Mouse (Mus musculus) kidney, embryonic 14.5 days (tissue): ENCODE measurements around the gene Micu1. TPM values are rescaled to one million over a fixed set of nuclear protein-coding genes. Genes with fewer than 3 reads are reported as not detected.

Source experiments
- ATAC-seq: fragments of 200-750 bp; cut with Nextera tagmentation; 2 replicates; pipeline ENCODE4 v1.8.0; 2017; ENCODE audit warnings: moderate number of reproducible peaks, mild to moderate bottlenecking, moderate TSS enrichment, moderate library complexity; ENCODE audit not compliant: low FRiP score, low TSS enrichment
- H3K27ac ChIP-seq: fragments of 300-500 bp; sonication (generic); 2 replicates; pipeline ENCODE4 v1.5.1; 2014; ENCODE audit warnings: low read depth, mild to moderate bottlenecking, low read length, moderate library complexity, mixed read lengths
- H3K27me3 ChIP-seq: fragments of 300-500 bp; sonication (generic); 2 replicates; pipeline ENCODE4 v1.6.1; 2014; ENCODE audit warnings: mild to moderate bottlenecking, low read length; ENCODE audit not compliant: control insufficient read depth, insufficient read depth
- H3K36me3 ChIP-seq: fragments of 300-500 bp; sonication (generic); 2 replicates; pipeline ENCODE4 v1.6.1; 2014; ENCODE audit warnings: low read length, mixed read lengths; ENCODE audit not compliant: control insufficient read depth, insufficient read depth
- H3K4me1 ChIP-seq: fragments of 300-500 bp; sonication (generic); 2 replicates; pipeline ENCODE4 v1.6.1; 2014; ENCODE audit warnings: low read length, mixed read lengths; ENCODE audit not compliant: control insufficient read depth, insufficient read depth
- H3K4me2 ChIP-seq: fragments of 300-500 bp; sonication (generic); replicated peaks from 2 replicates; pipeline ENCODE4 v1.6.1; 2014; ENCODE audit warnings: low read depth, mild to moderate bottlenecking, low read length
- H3K4me3 ChIP-seq: fragments of 300-500 bp; sonication (generic); 2 replicates; pipeline ENCODE4 v1.5.1; 2014; ENCODE audit warnings: mild to moderate bottlenecking, low read length
- H3K9ac ChIP-seq: fragments of 300-500 bp; sonication (generic); 2 replicates; pipeline ENCODE4 v1.6.1; 2014; ENCODE audit warnings: low read depth, mild to moderate bottlenecking, low read length, moderate library complexity
- H3K9me3 ChIP-seq: fragments of 300-500 bp; sonication (generic); 2 replicates; pipeline ENCODE4 v1.6.1; 2016; ENCODE audit warnings: low read length; ENCODE audit not compliant: control insufficient read depth
- WGBS: fragments of 180-500 bp; shearing (Covaris S2); extraction: QIAGEN DNeasy Blood & Tissue Kit; methylation state at CpG from one replicate; pipeline ENCODE4 v1.1.7; 2014; 5-methylcytosine and 5-hydroxymethylcytosine counted together
- polyA plus RNA-seq: library from polyadenylated mRNA; unstranded; fragments of >200 nt; fragmentation: Nextera tagmentation; extraction: Ambion mirVana; gene quantifications from 2 replicates; pipeline ENCODE4 v1.2.1, GENCODE M21; 2014

The Micu1 gene
- polyA plus RNA-seq, 1 experiment from 2014 or later = 83.3 TPM

DNA sequence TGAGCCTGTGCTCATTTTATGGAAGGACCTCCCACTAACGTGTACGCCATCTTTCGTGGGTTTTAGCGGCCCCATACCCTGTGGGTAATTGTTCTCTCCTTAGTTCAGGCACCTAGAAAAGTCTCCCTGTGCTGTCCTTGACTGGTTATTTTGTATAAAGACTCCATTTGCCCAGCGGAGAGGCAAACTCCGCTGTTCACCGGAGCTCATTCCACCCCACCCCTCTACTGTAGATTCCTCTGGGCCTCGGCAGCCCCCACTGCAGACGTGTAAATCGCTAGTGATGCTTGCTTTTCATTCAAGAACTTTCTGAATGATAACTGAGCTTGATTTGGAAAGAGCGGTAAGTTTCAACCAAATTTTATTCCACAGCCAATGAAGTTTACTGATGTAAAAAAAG, 53.4 kb downstream of the Micu1 start:
- Histone ChIP-seq H3K27me3 (no peaks in the 10 kb centered on the region), H3K27ac (peak overlapping the region; percentile 52; the same call in 1 of the 2 replicates), H3K36me3 (peaks cover 6% of the 10 kb centered on the region; the same call in 1 of the 2 replicates), H3K4me2 (no peak overlapping the region; the same call in 1 of the 2 replicates), H3K9me3 (0 out of 2 replicates have a peak, but pooled peaks cover 4% of the 10 kb centered on the region), H3K4me1 (peaks cover 10% of the 10 kb centered on the region; the same call in 1 of the 2 replicates), H3K4me3 (no peak overlapping the region), H3K9ac (no peak overlapping the region)
- no peak for ATAC-seq
- 63% methylated on average over 11 of the region's 11 CpGs for WGBS

DNA sequence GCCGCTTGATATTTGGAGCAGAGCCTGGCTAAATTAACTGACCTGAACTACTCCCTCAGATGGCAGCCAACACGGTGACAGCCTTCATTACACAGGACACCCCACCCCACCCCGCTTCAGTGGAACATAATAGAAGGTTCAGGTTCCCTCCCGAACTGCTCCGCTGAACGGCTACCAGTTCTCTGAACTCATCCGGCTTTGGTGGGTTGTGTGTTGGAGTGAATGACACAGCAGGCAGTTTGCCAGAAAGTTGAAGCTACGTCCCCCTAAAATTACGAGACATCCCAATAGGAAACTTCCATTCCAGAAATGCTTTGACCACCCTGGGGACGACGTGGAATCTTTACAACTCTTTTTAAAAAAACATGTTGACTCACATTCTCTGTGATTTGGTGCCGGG, 53.8 kb downstream of the Micu1 start:
- H3K4me3 ChIP-seq = no peak overlapping the region
- 26% methylated on average over 12 of the region's 12 CpGs for WGBS
- peaks cover 6% of the 10 kb centered on the region; the same call in 1 of the 2 replicates for H3K36me3 ChIP-seq
- no peak overlapping the region; the same call in 1 of the 2 replicates for H3K4me2 ChIP-seq
- H3K9ac ChIP-seq = no peak overlapping the region
- peak; percentile 81 for ATAC-seq
- no peak overlapping the region; the same call in 1 of the 2 replicates for H3K27ac ChIP-seq
- H3K9me3 ChIP-seq = 0 out of 2 replicates have a peak, but pooled peaks cover 4% of the 10 kb centered on the region
- no peaks in the 10 kb centered on the region for H3K27me3 ChIP-seq
- peaks cover 10% of the 10 kb centered on the region; the same call in 1 of the 2 replicates for H3K4me1 ChIP-seq

DNA sequence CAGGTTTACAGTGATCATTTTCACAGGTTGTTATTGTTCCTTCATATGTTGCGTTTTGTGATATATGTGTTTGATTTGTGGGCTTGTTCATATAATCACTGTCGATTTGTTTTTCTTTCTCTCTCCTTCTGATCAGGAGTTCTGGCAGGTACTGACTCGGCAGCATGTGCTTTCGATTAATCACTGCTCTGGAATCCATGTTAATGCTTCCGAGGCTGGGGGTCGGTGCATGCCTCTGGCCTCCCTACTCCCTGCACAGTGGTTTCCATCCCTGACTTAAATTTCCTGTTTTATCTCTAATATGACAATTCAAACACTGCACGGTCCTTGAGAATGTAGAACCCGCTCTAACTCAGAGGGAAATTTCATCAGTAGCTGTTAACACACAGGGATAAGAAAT, 54.3 kb downstream of the Micu1 start:
- 0 out of 2 replicates have a peak, but pooled peaks cover 4% of the 10 kb centered on the region for H3K9me3 ChIP-seq
- ATAC-seq = peak; percentile 61; the same call in 1 of the 2 replicates
- peaks cover 6% of the 10 kb centered on the region; the same call in 1 of the 2 replicates for H3K36me3 ChIP-seq
- H3K9ac ChIP-seq = no peak overlapping the region
- no peak overlapping the region for H3K27ac ChIP-seq
- 39% methylated on average over 8 of the region's 8 CpGs for WGBS
- H3K4me3 ChIP-seq = no peak overlapping the region
- H3K27me3 ChIP-seq = no peaks in the 10 kb centered on the region
- no peak overlapping the region; the same call in 1 of the 2 replicates for H3K4me2 ChIP-seq
- peaks cover 10% of the 10 kb centered on the region; the same call in 1 of the 2 replicates for H3K4me1 ChIP-seq

DNA sequence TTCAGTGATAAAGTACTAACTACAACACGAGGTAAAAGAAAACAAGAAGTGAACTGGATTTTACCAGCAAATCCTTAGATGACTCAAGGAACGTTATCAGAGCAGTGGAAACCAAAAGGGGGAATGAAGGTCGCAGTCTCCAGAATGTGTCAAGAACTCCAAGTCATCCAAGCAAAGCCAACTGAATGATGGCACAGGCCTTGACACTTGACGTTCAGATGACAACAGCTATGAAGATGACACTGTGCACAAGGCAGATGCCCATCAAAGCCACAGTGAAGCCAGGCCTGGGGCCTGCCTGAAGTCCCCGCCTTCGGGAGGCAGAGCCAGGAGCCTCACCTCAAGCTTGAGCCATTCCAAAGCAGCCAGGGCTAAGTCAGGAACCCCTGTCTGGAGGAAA, 62.5 kb downstream of the Micu1 start:
- no peaks in the 10 kb centered on the region for H3K36me3 ChIP-seq
- no peaks in the 10 kb centered on the region for H3K27me3 ChIP-seq
- H3K4me3 ChIP-seq = no peak overlapping the region
- no peaks in the 10 kb centered on the region for H3K9me3 ChIP-seq
- no peak overlapping the region for H3K9ac ChIP-seq
- H3K4me1 ChIP-seq = no peaks in the 10 kb centered on the region
- no peak overlapping the region for H3K4me2 ChIP-seq
- 93% methylated on average over 6 of the region's 6 CpGs for WGBS
- no peak overlapping the region for H3K27ac ChIP-seq
- ATAC-seq = no peak

- 69% methylated on average over 13 of the region's 13 CpGs for WGBS
- Histone ChIP-seq H3K27me3 (no peaks in the 10 kb centered on the region), H3K4me2 (no peak overlapping the region), H3K27ac (no peak overlapping the region), H3K4me3 (no peak overlapping the region), H3K9me3 (no peaks in the 10 kb centered on the region), H3K36me3 (no peaks in the 10 kb centered on the region; the same call in 1 of the 2 replicates), H3K9ac (no peak overlapping the region), H3K4me1 (no peaks in the 10 kb centered on the region)
- ATAC-seq = no peak
Observed at GRCm38 (mm10) chr10:59768369-59769079, 66.2 kb downstream of the Micu1 start.

GRCm38 (mm10) chr10:59771375-59772048, 69.2 kb downstream of the Micu1 start:
- H3K4me2 ChIP-seq = no peak overlapping the region
- no peaks in the 10 kb centered on the region for H3K4me1 ChIP-seq
- no peaks in the 10 kb centered on the region; the same call in 1 of the 2 replicates for H3K36me3 ChIP-seq
- WGBS = 93% methylated on average over 6 of the region's 6 CpGs
- no peak overlapping the region for H3K27ac ChIP-seq
- H3K9ac ChIP-seq = no peak overlapping the region
- no peak for ATAC-seq
- no peak overlapping the region for H3K4me3 ChIP-seq
- no peaks in the 10 kb centered on the region for H3K9me3 ChIP-seq
- no peaks in the 10 kb centered on the region for H3K27me3 ChIP-seq

DNA sequence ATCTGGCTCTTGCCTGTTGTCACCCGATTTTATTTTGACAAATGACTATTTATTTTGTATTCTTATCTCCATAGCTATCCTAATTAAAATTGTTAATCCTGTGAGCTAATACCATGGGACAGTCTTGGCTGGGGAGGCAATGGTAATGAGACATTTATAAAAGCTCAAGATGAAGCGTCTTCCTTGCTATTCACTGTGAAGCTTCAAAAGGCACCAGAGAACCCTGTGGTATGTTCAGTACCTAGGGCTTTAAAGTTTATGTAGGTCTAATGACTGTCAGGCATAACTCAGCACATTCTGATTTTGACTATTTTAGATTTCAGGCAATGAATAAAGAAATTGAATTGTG, 69.7 kb downstream of the Micu1 start:
- Histone ChIP-seq H3K27ac (no peak overlapping the region), H3K4me1 (no peaks in the 10 kb centered on the region), H3K4me3 (no peak overlapping the region), H3K9ac (no peak overlapping the region), H3K36me3 (no peaks in the 10 kb centered on the region; the same call in 1 of the 2 replicates), H3K27me3 (no peaks in the 10 kb centered on the region), H3K4me2 (no peak overlapping the region), H3K9me3 (no peaks in the 10 kb centered on the region)
- 88% methylated on average over 2 of the region's 2 CpGs for WGBS
- no peak for ATAC-seq

GRCm38 (mm10) chr10:59773441-59774140, 71.3 kb downstream of the Micu1 start:
- H3K27ac ChIP-seq = no peak overlapping the region
- no peak overlapping the region for H3K4me3 ChIP-seq
- ATAC-seq = no peak
- 91% methylated on average over 13 of the region's 13 CpGs for WGBS
- no peak overlapping the region for H3K4me2 ChIP-seq
- no peaks in the 10 kb centered on the region; the same call in 1 of the 2 replicates for H3K36me3 ChIP-seq
- H3K9me3 ChIP-seq = no peaks in the 10 kb centered on the region
- H3K27me3 ChIP-seq = no peaks in the 10 kb centered on the region
- no peaks in the 10 kb centered on the region for H3K4me1 ChIP-seq
- H3K9ac ChIP-seq = no peak overlapping the region
